ENCODE assay signal across 13 mouse cellular contexts in genomic region chr9:56309079-56309478, GRCm38 (mm10).
"Had no signal": no experiment of that assay in that cellular context is flagged by ENCODE, and none has a peak within 500 bp of the region (broad histone marks: within the 10 kb centered on the region; RNA-seq: fewer than 3 reads in every experiment).

No protein-coding gene starts in this region.

- H3K4me3 ChIP-seq: left cerebral cortex, adult 2 months; limb, embryonic 12.5 days; liver, embryonic 13.5 days; midbrain, embryonic 10.5 days; midbrain, embryonic 15.5 days; neural tube, embryonic 15.5 days had no signal

- H3K9ac ChIP-seq: limb, embryonic 12.5 days; liver, embryonic 13.5 days; liver, postnatal 0 days; midbrain, embryonic 15.5 days; neural tube, embryonic 15.5 days had no signal

- H3K9me3 ChIP-seq: limb, embryonic 12.5 days; liver, embryonic 13.5 days; midbrain, embryonic 10.5 days; midbrain, embryonic 15.5 days; neural tube, embryonic 15.5 days had no signal

- H3K4me1 ChIP-seq: limb, embryonic 12.5 days; liver, embryonic 13.5 days had no signal

- H3K27ac ChIP-seq: left cerebral cortex, adult 2 months; limb, embryonic 12.5 days; liver, embryonic 13.5 days; midbrain, embryonic 10.5 days; midbrain, embryonic 15.5 days; neural tube, embryonic 15.5 days had no signal

- H3K36me3 ChIP-seq: limb, embryonic 12.5 days; liver, embryonic 13.5 days; midbrain, embryonic 10.5 days; midbrain, embryonic 15.5 days; neural tube, embryonic 15.5 days had no signal

- ATAC-seq: liver, postnatal 0 days; midbrain, embryonic 15.5 days had no signal

- H3K27me3 ChIP-seq: limb, embryonic 12.5 days; liver, embryonic 13.5 days; midbrain, embryonic 15.5 days; neural tube, embryonic 15.5 days had no signal

- H3K4me2 ChIP-seq: limb, embryonic 12.5 days; liver, embryonic 13.5 days; midbrain, embryonic 15.5 days; neural tube, embryonic 15.5 days had no signal

- DNase-seq: kidney, adult 8-10 months; kidney, postnatal 25 days; liver; liver, embryonic 13.5 days; liver, postnatal 0 days; lung, postnatal 36 days; right cerebral cortex, adult 18-20 months; right cerebral cortex, postnatal 25 days had no signal
